Mouse (Mus musculus) heart, embryonic 10.5 days (tissue): ENCODE measurements at regions not wholly inside any gene's neighbourhood (a gene's known extent, or its start where the extent isn't known, plus 50 kb on each side); places are given as distances from the start of the nearest gene placed in this dataset.

Experiments used
- DNase-seq: peaks from one replicate; pipeline ENCODE4 v3.0.0-alpha.2; 2017; ENCODE audit warnings: low spot score
- H3K27ac ChIP-seq: fragments of 300-500 bp; sonication (generic); 2 replicates; pipeline ENCODE4 v1.5.1; 2016; ENCODE audit warnings: mild to moderate bottlenecking
- H3K27me3 ChIP-seq: fragments of 300-500 bp; sonication (generic); 2 replicates; pipeline ENCODE4 v1.6.1; 2016; ENCODE audit warnings: mild to moderate bottlenecking; ENCODE audit not compliant: poor library complexity, insufficient read depth, severe bottlenecking
- H3K36me3 ChIP-seq: fragments of 300-500 bp; sonication (generic); 2 replicates; pipeline ENCODE4 v1.6.1; 2016; ENCODE audit warnings: mild to moderate bottlenecking, moderate library complexity
- H3K4me1 ChIP-seq: fragments of 300-500 bp; sonication (generic); 2 replicates; pipeline ENCODE4 v1.6.1; 2016; ENCODE audit warnings: mild to moderate bottlenecking
- H3K4me3 ChIP-seq: fragments of 300-500 bp; sonication (generic); 2 replicates; pipeline ENCODE4 v1.5.1; 2016; ENCODE audit warnings: mild to moderate bottlenecking, moderate library complexity
- H3K9me3 ChIP-seq: fragments of 300-500 bp; sonication (generic); 2 replicates; pipeline ENCODE4 v1.6.1; 2016; ENCODE audit warnings: mild to moderate bottlenecking, moderate library complexity
- WGBS: fragments of 180-500 bp; shearing (Covaris S2); methylation state at CpG from one replicate; pipeline ENCODE4 v1.1.7; 2016; 5-methylcytosine and 5-hydroxymethylcytosine counted together

GRCm38 (mm10) chr1:183504103-183504841 is 86.3 kb downstream of the Hhipl2 start:
- DNase-seq = no peak
- WGBS = 85% methylated on average over 14 of the region's 14 CpGs

GRCm38 (mm10) chr1:183507893-183508292 is 89.9 kb downstream of the Hhipl2 start:
- Histone ChIP-seq H3K27me3 (no peaks in the 10 kb centered on the region), H3K36me3 (no peaks in the 10 kb centered on the region), H3K27ac (no peak overlapping the region), H3K4me1 (no peaks in the 10 kb centered on the region), H3K9me3 (peaks cover 2% of the 10 kb centered on the region; the same call in 1 of the 2 replicates), H3K4me3 (no peak overlapping the region)
- WGBS = 82% methylated on average over 2 of the region's 2 CpGs
- DNase-seq = no peak

More at GRCm38 (mm10) chr1:183504103-183504841, 86.3 kb downstream of the Hhipl2 start:
- H3K27me3 ChIP-seq = no peaks in the 10 kb centered on the region
- no peak overlapping the region for H3K27ac ChIP-seq
- no peaks in the 10 kb centered on the region for H3K36me3 ChIP-seq
- no peaks in the 10 kb centered on the region for H3K4me1 ChIP-seq
- H3K4me3 ChIP-seq = no peak overlapping the region
- H3K9me3 ChIP-seq = peaks cover 2% of the 10 kb centered on the region; the same call in 1 of the 2 replicates

DNA sequence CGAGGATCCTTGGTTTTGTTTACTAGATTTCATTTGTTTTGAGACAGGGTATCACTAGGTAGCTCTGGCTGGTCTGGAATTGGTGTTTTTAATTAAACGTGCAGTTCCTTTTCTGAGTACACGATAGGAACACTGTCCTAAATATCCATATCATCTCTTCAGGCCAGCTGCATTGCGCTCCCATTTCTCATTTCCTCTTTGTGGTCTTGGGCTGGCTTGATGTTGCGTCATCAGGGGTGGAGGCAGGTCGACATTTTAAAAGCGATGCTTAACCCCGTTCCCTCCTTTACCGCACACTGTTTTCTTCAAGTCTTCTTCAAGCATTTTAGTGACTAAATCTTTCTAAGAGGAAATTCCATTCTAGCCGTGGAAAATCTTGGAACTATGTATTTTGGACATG is 92.7 kb downstream of the Hhipl2 start:
- 84% methylated on average over 10 of the region's 10 CpGs for WGBS
- no peak for DNase-seq
- Histone ChIP-seq H3K4me1 (no peaks in the 10 kb centered on the region), H3K36me3 (no peaks in the 10 kb centered on the region), H3K4me3 (no peak overlapping the region), H3K27me3 (no peaks in the 10 kb centered on the region), H3K9me3 (peaks cover 2% of the 10 kb centered on the region; the same call in 1 of the 2 replicates), H3K27ac (no peak overlapping the region)

DNA sequence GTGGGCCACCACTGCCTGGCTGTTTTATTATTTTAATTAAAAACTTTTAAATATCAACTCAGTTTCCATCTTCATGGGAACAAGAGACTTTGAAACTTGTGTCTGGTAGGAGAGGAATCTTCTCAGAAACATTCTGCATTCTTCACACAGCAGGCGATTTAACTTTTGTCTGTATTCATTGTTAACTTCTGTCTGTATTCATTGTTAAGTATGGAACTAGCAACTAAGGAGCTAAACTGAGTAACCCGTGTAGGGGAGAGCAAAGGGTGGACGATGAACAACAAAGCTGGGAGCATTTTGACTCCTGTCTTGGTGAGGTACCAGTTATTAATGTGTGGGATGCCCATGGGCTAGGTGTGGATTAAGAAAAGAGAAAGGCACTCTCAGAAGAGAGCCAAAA is 95.9 kb downstream of the Hhipl2 start:
- no peaks in the 10 kb centered on the region for H3K9me3 ChIP-seq
- 70% methylated on average over 3 of the region's 3 CpGs for WGBS

GRCm38 (mm10) chr1:183514281-183514983 is 96.4 kb downstream of the Hhipl2 start:
- H3K36me3 ChIP-seq = no peaks in the 10 kb centered on the region
- no peak overlapping the region for H3K4me3 ChIP-seq
- H3K4me1 ChIP-seq = 0 out of 2 replicates have a peak, but pooled peaks cover under 1% of the 10 kb centered on the region
- WGBS = 75% methylated on average over 15 of the region's 15 CpGs
- H3K27me3 ChIP-seq = no peaks in the 10 kb centered on the region
- no peak for DNase-seq
- H3K27ac ChIP-seq = no peak overlapping the region
- H3K9me3 ChIP-seq = no peaks in the 10 kb centered on the region

More for the DNA sequence above, 95.9 kb downstream of the Hhipl2 start:
- Histone ChIP-seq H3K36me3 (no peaks in the 10 kb centered on the region), H3K27me3 (no peaks in the 10 kb centered on the region), H3K27ac (no peak overlapping the region), H3K4me3 (no peak overlapping the region), H3K4me1 (no peaks in the 10 kb centered on the region)
- no peak for DNase-seq

DNA sequence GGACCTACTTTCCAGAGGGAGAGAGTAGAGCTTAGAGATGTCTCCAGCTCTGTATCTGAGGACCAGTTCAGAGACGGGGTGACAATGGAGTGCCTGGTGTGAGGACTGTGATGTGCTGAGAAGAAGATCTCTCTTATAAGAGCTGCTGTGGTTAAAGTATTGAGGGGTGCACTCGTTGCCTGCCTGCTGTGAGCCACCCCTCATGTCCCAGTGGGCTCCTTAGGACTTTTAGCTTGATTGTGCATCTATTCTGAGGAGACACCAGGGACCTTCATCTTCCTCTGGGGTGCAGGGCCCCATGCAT is 96.9 kb downstream of the Hhipl2 start:
- Histone ChIP-seq H3K27ac (no peak overlapping the region), H3K36me3 (no peaks in the 10 kb centered on the region), H3K4me1 (0 out of 2 replicates have a peak, but pooled peaks cover 5% of the 10 kb centered on the region), H3K9me3 (no peaks in the 10 kb centered on the region), H3K4me3 (no peak overlapping the region), H3K27me3 (no peaks in the 10 kb centered on the region)
- WGBS = 63% methylated on average over 2 of the region's 2 CpGs
- no peak for DNase-seq

- Histone ChIP-seq H3K4me1 (0 out of 2 replicates have a peak, but pooled peaks cover 5% of the 10 kb centered on the region), H3K36me3 (no peaks in the 10 kb centered on the region), H3K4me3 (no peak overlapping the region), H3K9me3 (no peaks in the 10 kb centered on the region), H3K27me3 (no peaks in the 10 kb centered on the region), H3K27ac (no peak overlapping the region)
- no peak for DNase-seq
- 65% methylated on average over 4 of the region's 4 CpGs for WGBS
Observed at GRCm38 (mm10) chr1:183516167-183516566, 98.2 kb downstream of the Hhipl2 start.

DNA sequence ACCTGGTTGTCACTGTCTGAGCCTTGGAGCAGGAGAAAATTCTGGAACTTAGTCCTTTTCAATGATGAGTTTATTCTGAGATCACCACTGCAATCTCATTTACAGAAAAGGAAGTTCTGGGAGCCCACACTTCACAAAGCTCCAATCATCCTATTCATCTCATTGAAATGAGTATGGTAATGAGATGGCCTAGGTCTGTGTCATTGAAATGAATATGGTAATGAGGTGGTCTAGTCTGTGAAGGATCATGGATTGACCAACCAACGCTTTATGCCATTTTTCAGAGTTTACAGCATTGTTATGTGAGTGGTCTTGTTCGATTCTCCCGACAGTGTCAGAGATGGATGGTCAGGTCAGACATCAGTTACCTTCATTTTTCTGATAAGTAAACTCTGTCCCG is 99.2 kb downstream of the Hhipl2 start:
- Histone ChIP-seq H3K4me1 (0 out of 2 replicates have a peak, but pooled peaks cover 5% of the 10 kb centered on the region), H3K36me3 (no peaks in the 10 kb centered on the region), H3K9me3 (no peaks in the 10 kb centered on the region), H3K27ac (no peak overlapping the region), H3K4me3 (no peak overlapping the region), H3K27me3 (no peaks in the 10 kb centered on the region)
- 85% methylated on average over 4 of the region's 4 CpGs for WGBS
- no peak for DNase-seq

DNA sequence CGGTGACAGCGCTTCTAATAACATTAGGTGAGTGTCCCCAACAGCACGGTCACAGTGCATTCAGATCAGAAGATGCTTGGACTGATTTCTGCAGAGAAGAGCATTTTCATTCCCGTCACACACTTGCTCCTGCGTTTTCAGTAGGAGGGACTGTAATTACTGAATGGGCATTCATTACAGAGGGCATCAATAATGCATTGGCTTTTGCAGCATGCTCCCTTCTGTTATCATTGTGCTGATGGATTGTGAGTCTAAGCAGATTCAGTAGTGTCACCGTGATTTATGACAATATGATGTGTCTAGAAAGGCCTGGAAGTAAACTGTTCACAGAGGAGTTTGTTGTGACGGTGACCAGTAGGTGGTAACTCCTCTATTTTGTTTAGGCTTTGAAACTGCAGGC is 103.6 kb downstream of the Hhipl2 start:
- 0 out of 2 replicates have a peak, but pooled peaks cover 5% of the 10 kb centered on the region for H3K4me1 ChIP-seq
- 78% methylated on average over 7 of the region's 7 CpGs for WGBS
- H3K9me3 ChIP-seq = 0 out of 2 replicates have a peak, but pooled peaks cover 7% of the 10 kb centered on the region
- no peak overlapping the region for H3K27ac ChIP-seq
- no peaks in the 10 kb centered on the region for H3K27me3 ChIP-seq
- no peak overlapping the region for H3K4me3 ChIP-seq
- DNase-seq = no peak
- no peaks in the 10 kb centered on the region for H3K36me3 ChIP-seq

GRCm38 (mm10) chr1:183533386-183533785 is 115.4 kb downstream of the Hhipl2 start:
- no peaks in the 10 kb centered on the region for H3K36me3 ChIP-seq
- WGBS = 82% methylated on average over 11 of the region's 11 CpGs
- no peak for DNase-seq

GRCm38 (mm10) chr1:183548752-183549387 is 130.9 kb downstream of the Hhipl2 start:
- no peaks in the 10 kb centered on the region for H3K9me3 ChIP-seq
- no peak overlapping the region for H3K27ac ChIP-seq
- no peak overlapping the region for H3K4me3 ChIP-seq
- DNase-seq = no peak
- no peaks in the 10 kb centered on the region for H3K27me3 ChIP-seq
- H3K36me3 ChIP-seq = no peaks in the 10 kb centered on the region
- no peaks in the 10 kb centered on the region for H3K4me1 ChIP-seq
- 83% methylated on average over 7 of the region's 7 CpGs for WGBS

More at GRCm38 (mm10) chr1:183533386-183533785, 115.4 kb downstream of the Hhipl2 start:
- Histone ChIP-seq H3K9me3 (no peaks in the 10 kb centered on the region), H3K27ac (no peak overlapping the region), H3K4me1 (no peaks in the 10 kb centered on the region), H3K27me3 (no peaks in the 10 kb centered on the region), H3K4me3 (no peak overlapping the region)

DNA sequence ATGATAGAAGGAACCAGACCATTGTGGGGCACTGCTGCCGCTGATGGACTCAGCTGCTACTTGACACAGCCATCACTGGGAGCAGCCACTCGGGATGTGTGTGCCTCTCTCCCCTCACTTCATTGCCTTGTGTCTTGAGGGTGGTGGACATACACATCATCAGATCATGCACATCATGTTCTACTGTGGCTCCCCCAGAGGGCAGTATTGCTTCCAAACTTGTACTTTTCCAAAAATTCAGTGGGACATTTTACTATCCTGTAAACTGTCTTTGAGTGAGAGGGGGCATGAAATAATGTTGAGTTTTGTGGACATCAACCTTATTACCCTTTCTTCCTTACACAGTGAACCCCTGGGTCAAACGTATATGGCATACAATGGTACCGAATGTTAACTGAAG is 134.6 kb downstream of the Hhipl2 start:
- no peaks in the 10 kb centered on the region for H3K36me3 ChIP-seq
- DNase-seq = no peak
- no peak overlapping the region for H3K27ac ChIP-seq
- WGBS = 80% methylated on average over 4 of the region's 4 CpGs
- no peaks in the 10 kb centered on the region for H3K4me1 ChIP-seq
- no peak overlapping the region for H3K4me3 ChIP-seq
- H3K27me3 ChIP-seq = no peaks in the 10 kb centered on the region
- H3K9me3 ChIP-seq = no peaks in the 10 kb centered on the region

GRCm38 (mm10) chr1:183553219-183553618 is 135.2 kb downstream of the Hhipl2 start:
- H3K36me3 ChIP-seq = no peaks in the 10 kb centered on the region
- no peak overlapping the region for H3K4me3 ChIP-seq
- no peak for DNase-seq
- WGBS = 78% methylated on average over 8 of the region's 8 CpGs
- H3K4me1 ChIP-seq = no peaks in the 10 kb centered on the region
- H3K9me3 ChIP-seq = no peaks in the 10 kb centered on the region
- H3K27ac ChIP-seq = no peak overlapping the region
- H3K27me3 ChIP-seq = no peaks in the 10 kb centered on the region
